Mouse (Mus musculus): ENCODE data around the gene Hcfc1. TPM values are rescaled to one million over a fixed set of nuclear protein-coding genes. Genes with fewer than 3 reads are reported as not detected.

The Hcfc1 gene
- 79.9 and 84.5 TPM in 2 replicates for polyA plus RNA-seq (2016; fragmentation: Nextera tagmentation; extraction: Ambion mirVana)

- Histone ChIP-seq H3K27ac (replicated peaks) (peak within 1 kb of the TSS; percentile 96), H3K4me3 (peak within 1 kb of the TSS; percentile 76), H3K9me3 (no peaks in the 10 kb centered on the region; the same call in 1 of the 2 replicates), H3K27me3 (replicated peaks; ENCODE audit: low read depth, poor library complexity, severe bottlenecking) (peaks cover 25% of the 10 kb centered on the region; the same call in 1 of the 2 replicates), H3K4me1 (peaks cover 25% of the 10 kb centered on the region), H3K36me3 (replicated peaks) (peaks cover 28% of the 10 kb centered on the region)
- peak; percentile 89 for DNase-seq (ENCODE audit: low spot score)
- 14% methylated on average over 58 of the region's 58 CpGs for WGBS
These were observed at the start of gene Hcfc1 for GRCm38 (mm10) chrX:73966248-73967176. Hcfc1 (minus strand) TSS chrX:73966357.

- Histone ChIP-seq H3K27me3 (replicated peaks; ENCODE audit: low read depth, poor library complexity, severe bottlenecking) (peaks cover 26% of the 10 kb centered on the region; the same call in 1 of the 2 replicates), H3K9me3 (no peaks in the 10 kb centered on the region), H3K27ac (replicated peaks) (no peak overlapping the region), H3K4me1 (no peaks in the 10 kb centered on the region), H3K4me3 (no peak overlapping the region), H3K36me3 (replicated peaks) (peaks cover 37% of the 10 kb centered on the region)
- DNase-seq (ENCODE audit: low spot score): no peak
- WGBS: 96% methylated on average over 1 of the region's 1 CpGs
These were observed 48.4 kb upstream of the Hcfc1 start for GRCm38 (mm10) chrX:74014597-74014996.

GRCm38 (mm10) chrX:74008063-74008462 is 41.9 kb upstream of the Hcfc1 start:
- WGBS: 31% methylated on average over 8 of the region's 8 CpGs
- H3K27ac ChIP-seq (replicated peaks): no peak overlapping the region
- peak; percentile 10 for DNase-seq (ENCODE audit: low spot score)

GRCm38 (mm10) chrX:74006401-74006800 is 40.2 kb upstream of the Hcfc1 start:
- H3K27ac ChIP-seq (replicated peaks): no peak overlapping the region
- H3K4me1 ChIP-seq: 0 out of 2 replicates have a peak, but pooled peaks cover 4% of the 10 kb centered on the region
- no peaks in the 10 kb centered on the region for H3K27me3 ChIP-seq (replicated peaks; ENCODE audit: low read depth, poor library complexity, severe bottlenecking)
- H3K9me3 ChIP-seq: no peaks in the 10 kb centered on the region
- DNase-seq (ENCODE audit: low spot score): no peak
- 84% methylated on average over 21 of the region's 21 CpGs for WGBS
- H3K36me3 ChIP-seq (replicated peaks): no peaks in the 10 kb centered on the region
- no peak overlapping the region for H3K4me3 ChIP-seq

More at GRCm38 (mm10) chrX:74008063-74008462, 41.9 kb upstream of the Hcfc1 start:
- Histone ChIP-seq H3K9me3 (no peaks in the 10 kb centered on the region), H3K27me3 (replicated peaks; ENCODE audit: low read depth, poor library complexity, severe bottlenecking) (no peaks in the 10 kb centered on the region), H3K4me1 (0 out of 2 replicates have a peak, but pooled peaks cover 4% of the 10 kb centered on the region), H3K36me3 (replicated peaks) (no peaks in the 10 kb centered on the region), H3K4me3 (no peak overlapping the region)

- Histone ChIP-seq H3K27ac (replicated peaks) (no peak overlapping the region), H3K4me1 (peaks cover 12% of the 10 kb centered on the region; the same call in 1 of the 2 replicates), H3K4me3 (no peak overlapping the region), H3K27me3 (replicated peaks; ENCODE audit: low read depth, poor library complexity, severe bottlenecking) (no peaks in the 10 kb centered on the region), H3K36me3 (replicated peaks) (no peaks in the 10 kb centered on the region), H3K9me3 (no peaks in the 10 kb centered on the region)
- 72% methylated on average over 2 of the region's 2 CpGs for WGBS
- no peak for DNase-seq (ENCODE audit: low spot score)
These were observed 37.5 kb upstream of the Hcfc1 start for GRCm38 (mm10) chrX:74003644-74004043.

GRCm38 (mm10) chrX:74001024-74001423 is 34.9 kb upstream of the Hcfc1 start:
- Histone ChIP-seq H3K36me3 (replicated peaks) (no peaks in the 10 kb centered on the region), H3K27me3 (replicated peaks; ENCODE audit: low read depth, poor library complexity, severe bottlenecking) (no peaks in the 10 kb centered on the region), H3K4me3 (no peak overlapping the region), H3K9me3 (no peaks in the 10 kb centered on the region), H3K27ac (replicated peaks) (no peak overlapping the region), H3K4me1 (peaks cover 9% of the 10 kb centered on the region; the same call in 1 of the 2 replicates)
- DNase-seq (ENCODE audit: low spot score): no peak
- 78% methylated on average over 3 of the region's 3 CpGs for WGBS

GRCm38 (mm10) chrX:73998911-73999869 is 33.0 kb upstream of the Hcfc1 start:
- no peak overlapping the region for H3K4me3 ChIP-seq
- peak; percentile 53 for DNase-seq (ENCODE audit: low spot score)
- H3K4me1 ChIP-seq: peaks cover 9% of the 10 kb centered on the region; the same call in 1 of the 2 replicates
- no peaks in the 10 kb centered on the region for H3K9me3 ChIP-seq
- no peaks in the 10 kb centered on the region for H3K27me3 ChIP-seq (replicated peaks; ENCODE audit: low read depth, poor library complexity, severe bottlenecking)
- H3K36me3 ChIP-seq (replicated peaks): no peaks in the 10 kb centered on the region
- WGBS: 29% methylated on average over 8 of the region's 8 CpGs
- peak overlapping the region; percentile 59; the same call in 1 of the 2 replicates for H3K27ac ChIP-seq (replicated peaks)

GRCm38 (mm10) chrX:73977783-73978182 is 11.6 kb upstream of the Hcfc1 start:
- DNase-seq (ENCODE audit: low spot score): no peak
- no peak overlapping the region for H3K4me3 ChIP-seq
- WGBS: 71% methylated on average over 1 of the region's 1 CpGs

GRCm38 (mm10) chrX:73976283-73976682 is 10.1 kb upstream of the Hcfc1 start:
- Histone ChIP-seq H3K36me3 (replicated peaks) (no peaks in the 10 kb centered on the region), H3K4me3 (no peak overlapping the region), H3K9me3 (no peaks in the 10 kb centered on the region), H3K4me1 (no peaks in the 10 kb centered on the region), H3K27ac (replicated peaks) (no peak overlapping the region), H3K27me3 (replicated peaks; ENCODE audit: low read depth, poor library complexity, severe bottlenecking) (no peaks in the 10 kb centered on the region)
- WGBS: 86% methylated on average over 2 of the region's 2 CpGs
- no peak for DNase-seq (ENCODE audit: low spot score)

More at GRCm38 (mm10) chrX:73977783-73978182, 11.6 kb upstream of the Hcfc1 start:
- Histone ChIP-seq H3K27me3 (replicated peaks; ENCODE audit: low read depth, poor library complexity, severe bottlenecking) (no peaks in the 10 kb centered on the region), H3K9me3 (no peaks in the 10 kb centered on the region), H3K36me3 (replicated peaks) (no peaks in the 10 kb centered on the region), H3K4me1 (no peaks in the 10 kb centered on the region), H3K27ac (replicated peaks) (no peak overlapping the region)

GRCm38 (mm10) chrX:73972774-73973173 is 6.6 kb upstream of the Hcfc1 start:
- no peaks in the 10 kb centered on the region for H3K9me3 ChIP-seq
- H3K36me3 ChIP-seq (replicated peaks): no peaks in the 10 kb centered on the region
- H3K4me1 ChIP-seq: 0 out of 2 replicates have a peak, but pooled peaks cover 4% of the 10 kb centered on the region
- 79% methylated on average over 4 of the region's 4 CpGs for WGBS
- DNase-seq (ENCODE audit: low spot score): no peak
- peaks cover 2% of the 10 kb centered on the region; the same call in 1 of the 2 replicates for H3K27me3 ChIP-seq (replicated peaks; ENCODE audit: low read depth, poor library complexity, severe bottlenecking)
- no peak overlapping the region for H3K27ac ChIP-seq (replicated peaks)
- H3K4me3 ChIP-seq: no peak overlapping the region

- Histone ChIP-seq H3K27ac (replicated peaks) (no peak overlapping the region), H3K36me3 (replicated peaks) (no peaks in the 10 kb centered on the region), H3K4me1 (0 out of 2 replicates have a peak, but pooled peaks cover 4% of the 10 kb centered on the region), H3K4me3 (no peak overlapping the region), H3K27me3 (replicated peaks; ENCODE audit: low read depth, poor library complexity, severe bottlenecking) (peaks cover 18% of the 10 kb centered on the region; the same call in 1 of the 2 replicates), H3K9me3 (no peaks in the 10 kb centered on the region; the same call in 1 of the 2 replicates)
- no peak for DNase-seq (ENCODE audit: low spot score)
These were observed 4.6 kb upstream of the Hcfc1 start for GRCm38 (mm10) chrX:73970781-73971180.

GRCm38 (mm10) chrX:73969729-73970128 is 3.6 kb upstream of the Hcfc1 start:
- H3K4me1 ChIP-seq: peaks cover 4% of the 10 kb centered on the region; the same call in 1 of the 2 replicates
- peaks cover 19% of the 10 kb centered on the region; the same call in 1 of the 2 replicates for H3K27me3 ChIP-seq (replicated peaks; ENCODE audit: low read depth, poor library complexity, severe bottlenecking)
- DNase-seq (ENCODE audit: low spot score): no peak
- no peaks in the 10 kb centered on the region for H3K36me3 ChIP-seq (replicated peaks)
- H3K4me3 ChIP-seq: no peak overlapping the region
- WGBS: 86% methylated on average over 2 of the region's 2 CpGs
- H3K27ac ChIP-seq (replicated peaks): no peak overlapping the region
- no peaks in the 10 kb centered on the region; the same call in 1 of the 2 replicates for H3K9me3 ChIP-seq

Measured in embryonic facial prominence, embryonic 10.5 days (tissue).